Mouse (Mus musculus) C2C12 (cell line): ENCODE measurements around the gene BC051019. TPM values are rescaled to one million over a fixed set of nuclear protein-coding genes. Genes with fewer than 3 reads are reported as not detected.

Experiments
- H3K27me3 ChIP-seq: one replicate; pipeline ENCODE4 v1.6.1; 2011; ENCODE audit not compliant: control insufficient read depth, insufficient read depth, insufficient read length
- H3K36me3 ChIP-seq: one replicate; pipeline ENCODE4 v1.6.1; 2011; ENCODE audit not compliant: control insufficient read depth, insufficient read depth
- H3K4me3 ChIP-seq: one replicate; pipeline ENCODE4 v1.5.1; 2011; ENCODE audit warnings: mild to moderate bottlenecking, control low read depth; ENCODE audit not compliant: poor library complexity, insufficient read depth, severe bottlenecking
- H3K79me2 ChIP-seq: one replicate; pipeline ENCODE4 v1.6.1; 2011; ENCODE audit not compliant: control insufficient read depth, insufficient read depth
- H3K79me3 ChIP-seq: one replicate; pipeline ENCODE4 v1.6.1; 2011; ENCODE audit warnings: low read depth, control low read depth
- H3ac ChIP-seq: one replicate; pipeline ENCODE3; 2011; ENCODE audit warnings: low read depth; ENCODE audit not compliant: control insufficient read depth, insufficient read length
- CEBPB ChIP-seq: IDR thresholded peaks from one replicate; pipeline ENCODE4 v1.6.1; 2011; ENCODE audit warnings: low read depth, mild to moderate bottlenecking, control low read depth, moderate library complexity
- CTCF ChIP-seq: IDR thresholded peaks from one replicate; pipeline ENCODE4 v1.5.1; 2011; ENCODE audit not compliant: control insufficient read depth, insufficient read depth, insufficient read length
- FOSL1 ChIP-seq: IDR thresholded peaks from one replicate; pipeline ENCODE4 v1.8.0; 2011; ENCODE audit warnings: mild to moderate bottlenecking, low read length; ENCODE audit not compliant: poor library complexity, insufficient read depth, severe bottlenecking
- MAX ChIP-seq: IDR thresholded peaks from one replicate; pipeline ENCODE4 v1.6.1; 2011; ENCODE audit warnings: mild to moderate bottlenecking, control low read depth
- MYOD1 ChIP-seq: IDR thresholded peaks from one replicate; pipeline ENCODE4 v1.6.1; 2011; ENCODE audit warnings: low read depth; ENCODE audit not compliant: control insufficient read depth, insufficient read length
- MYOG ChIP-seq: IDR thresholded peaks from one replicate; pipeline ENCODE4 v1.6.1; 2011; ENCODE audit not compliant: control insufficient read depth, insufficient read length; ENCODE audit errors: extremely low read depth
- USF1 ChIP-seq: IDR thresholded peaks from one replicate; pipeline ENCODE4 v1.6.1; 2011; ENCODE audit warnings: low read depth, mild to moderate bottlenecking, control low read depth, moderate library complexity
- polyA plus RNA-seq: library from polyadenylated mRNA; unstranded; fragments of >200 nt; fragmentation: generic; extraction: Trizol; gene quantifications from one replicate; pipeline ENCODE4 v1.2.1, GENCODE M21; 2012; ENCODE audit warnings: missing spikeins

BC051019 gene
- polyA plus RNA-seq, 1 experiment = 0.35 TPM

DNA sequence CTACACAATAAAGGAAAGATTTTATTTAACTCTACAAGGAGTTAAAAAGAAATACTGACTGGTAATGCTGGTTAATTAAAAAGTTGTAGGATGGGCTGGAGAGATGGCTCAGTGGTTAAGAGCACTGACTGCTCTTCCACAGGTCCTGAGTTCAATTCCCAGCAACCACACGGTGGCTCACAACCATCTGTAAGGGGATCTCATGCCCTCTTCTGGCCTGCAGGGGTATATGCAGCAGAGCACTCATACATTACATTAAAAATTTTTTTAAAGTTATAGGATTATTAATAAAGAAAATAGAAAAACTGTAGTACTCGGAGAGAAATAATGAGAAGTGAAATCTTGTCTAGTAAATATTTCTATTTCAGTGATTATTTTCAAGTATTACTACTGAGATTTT is 43.4 kb downstream of the BC051019 start:
- no peaks in the 10 kb centered on the region for H3K36me3 ChIP-seq
- no peaks in the 10 kb centered on the region for H3K79me3 ChIP-seq
- TF ChIP-seq MYOG = no peak
- TF ChIP-seq CEBPB = no peak
- no peak for TF ChIP-seq MAX
- TF ChIP-seq USF1 = no peak
- TF ChIP-seq MYOD1 = no peak
- no peak for TF ChIP-seq FOSL1
- TF ChIP-seq CTCF = no peak
- no peak overlapping the region for H3K4me3 ChIP-seq
- H3ac ChIP-seq = no peak overlapping the region
- no peaks in the 10 kb centered on the region for H3K27me3 ChIP-seq
- no peaks in the 10 kb centered on the region for H3K79me2 ChIP-seq

DNA sequence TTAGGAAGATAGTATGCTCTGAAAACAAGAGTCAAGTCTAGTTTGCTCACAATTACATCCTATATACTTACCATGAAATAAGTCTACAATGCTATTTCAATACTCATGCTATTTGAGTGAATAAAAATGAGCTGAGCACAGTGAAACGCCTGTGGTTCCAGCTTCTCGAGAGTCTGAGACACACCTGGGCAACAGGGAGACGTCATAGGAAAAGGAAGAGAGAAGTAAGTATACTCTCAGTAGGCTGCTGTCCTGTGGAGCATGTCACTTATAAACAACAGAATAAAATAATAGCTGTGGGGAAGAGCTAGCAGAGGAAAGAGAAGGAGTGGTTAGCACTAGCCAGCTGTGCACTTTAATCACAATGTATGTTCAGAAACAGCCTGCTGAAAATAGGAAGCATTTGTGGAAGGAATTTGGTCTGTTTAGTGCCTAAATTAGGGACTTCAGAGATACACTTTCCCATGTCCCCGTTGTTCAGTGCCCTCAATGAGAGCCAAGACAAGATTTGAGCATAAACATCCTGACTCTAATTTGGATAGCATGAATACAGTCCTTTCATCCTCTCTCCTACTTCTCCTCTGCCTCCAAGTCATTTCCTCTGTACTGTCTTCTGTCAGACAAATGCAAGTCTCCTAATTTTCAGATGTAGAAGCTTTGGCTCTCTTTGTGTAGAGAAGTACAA is 48.6 kb downstream of the BC051019 start:
- Histone ChIP-seq H3K79me3 (peaks cover 10% of the 10 kb centered on the region), H3K36me3 (no peaks in the 10 kb centered on the region), H3K79me2 (peaks cover 16% of the 10 kb centered on the region), H3ac (no peak overlapping the region), H3K27me3 (no peaks in the 10 kb centered on the region), H3K4me3 (no peak overlapping the region)
- TF ChIP-seq MYOD1 (no peak), FOSL1 (no peak), CTCF (no peak), MAX (no peak), MYOG (no peak), USF1 (no peak), CEBPB (no peak)

DNA sequence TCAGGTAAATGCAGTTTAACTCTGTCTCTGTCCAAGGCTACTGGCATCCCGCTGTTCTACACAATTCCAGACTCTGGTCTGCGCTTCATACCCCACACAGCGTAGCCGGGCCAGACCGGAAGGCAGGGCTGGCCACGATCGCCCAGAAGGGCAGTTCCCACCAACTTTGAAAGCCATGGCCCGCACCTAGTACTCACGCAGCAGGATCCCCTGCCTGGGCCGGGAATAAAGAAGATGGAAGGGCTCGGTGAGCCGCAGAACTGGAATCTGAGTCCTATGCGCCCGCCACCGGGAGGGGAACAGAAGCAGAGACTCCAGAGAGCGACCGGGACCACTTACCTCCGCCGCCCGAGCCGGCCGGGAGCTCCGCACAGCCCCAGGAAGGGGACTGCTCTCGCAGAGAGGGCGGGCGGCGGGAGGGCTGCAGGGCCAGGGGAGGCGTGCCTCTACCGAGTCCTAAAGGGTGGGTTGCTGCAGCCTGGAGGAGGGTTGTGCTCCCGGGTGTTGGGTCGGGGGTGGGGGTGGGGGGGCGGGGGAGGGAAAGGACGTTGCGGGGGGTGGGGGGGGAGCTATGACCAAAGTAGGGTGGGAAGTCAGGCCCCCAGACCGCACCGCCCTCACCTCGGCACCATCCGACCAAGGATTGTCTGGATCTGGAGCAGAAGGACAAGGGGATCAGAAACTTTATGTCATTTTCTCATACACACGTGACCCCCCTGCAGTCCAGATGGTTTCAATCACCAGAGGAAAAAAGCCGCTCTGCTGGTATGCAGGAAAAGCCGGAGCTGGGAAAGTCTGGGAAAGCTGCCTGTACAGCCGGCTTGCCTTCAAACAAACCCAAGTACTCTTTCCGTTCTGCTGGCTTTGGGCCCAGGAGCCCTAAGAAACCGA is 51.8 kb downstream of the BC051019 start:
- peaks cover 45% of the 10 kb centered on the region for H3K79me2 ChIP-seq
- H3K27me3 ChIP-seq = no peaks in the 10 kb centered on the region
- TF ChIP-seq MYOD1 (no peak), USF1 (peak; percentile 93)
- H3K4me3 ChIP-seq = peak overlapping the region; percentile 49
- no peaks in the 10 kb centered on the region for H3K36me3 ChIP-seq
- H3K79me3 ChIP-seq = peaks cover 25% of the 10 kb centered on the region
- H3ac ChIP-seq = peak overlapping the region; percentile 86

DNA sequence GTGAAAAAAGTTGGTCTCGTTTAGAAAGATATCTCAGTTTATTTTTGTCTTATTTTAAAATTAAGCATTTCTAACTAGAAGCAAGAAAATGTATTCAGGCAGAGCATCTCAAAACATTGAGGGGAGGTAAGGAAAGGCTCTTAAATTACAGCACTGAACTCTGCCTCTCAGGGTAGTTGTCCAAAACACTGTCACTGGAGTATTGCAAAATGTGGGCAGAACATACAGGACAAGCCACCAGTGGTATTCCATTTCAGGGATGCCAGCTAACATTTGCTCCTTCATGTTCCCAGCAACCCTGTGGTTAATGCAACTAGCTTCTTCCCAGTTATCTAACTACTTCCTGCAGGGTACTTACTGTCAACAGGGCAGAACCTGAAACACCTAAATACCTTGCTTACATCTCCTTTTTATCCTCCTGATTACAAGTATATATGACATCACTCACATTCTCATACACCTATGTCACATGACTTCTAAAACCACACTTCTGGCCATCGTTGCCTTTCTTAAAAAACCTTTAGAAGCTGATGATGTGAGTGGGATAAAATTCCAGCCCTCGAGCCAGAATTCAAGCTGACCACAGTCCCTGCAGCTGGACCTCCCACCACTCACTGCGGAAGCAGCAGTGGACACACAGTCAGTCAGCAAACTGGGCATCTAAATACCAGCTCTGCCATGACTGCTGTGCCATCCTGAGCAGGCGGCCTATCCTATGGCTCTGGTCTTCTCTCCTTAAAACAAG is 54.1 kb downstream of the BC051019 start:
- H3K36me3 ChIP-seq = no peaks in the 10 kb centered on the region
- TF ChIP-seq USF1 = peak; percentile 44
- no peak for TF ChIP-seq MYOD1
- peak; percentile 30 for TF ChIP-seq CEBPB
- no peaks in the 10 kb centered on the region for H3K27me3 ChIP-seq
- peaks cover 63% of the 10 kb centered on the region for H3K79me2 ChIP-seq
- H3ac ChIP-seq = peak overlapping the region; percentile 57
- peaks cover 35% of the 10 kb centered on the region for H3K79me3 ChIP-seq
- no peak overlapping the region for H3K4me3 ChIP-seq

DNA sequence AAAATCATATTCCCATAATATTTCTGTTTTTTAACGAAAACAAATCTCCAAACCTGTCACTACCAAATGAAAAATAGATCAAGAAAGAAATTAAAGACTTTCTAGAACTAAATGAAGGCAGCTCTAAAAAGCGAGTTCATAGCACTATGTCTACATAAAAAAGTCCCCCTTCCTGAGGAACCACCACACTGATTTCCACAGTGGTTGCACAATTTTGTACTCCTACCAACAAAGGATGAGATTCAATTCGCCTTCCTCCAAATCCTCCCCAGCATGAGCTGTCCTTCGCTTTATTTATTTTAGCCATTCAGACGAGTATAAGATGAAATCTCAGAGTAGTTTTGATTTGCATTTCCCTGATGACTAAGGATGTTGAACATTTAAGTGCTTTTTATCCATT is 57.0 kb downstream of the BC051019 start:
- no peaks in the 10 kb centered on the region for H3K36me3 ChIP-seq
- peaks cover 92% of the 10 kb centered on the region for H3K79me2 ChIP-seq
- H3K79me3 ChIP-seq = peaks cover 50% of the 10 kb centered on the region
- no peak overlapping the region for H3K4me3 ChIP-seq
- no peak overlapping the region for H3ac ChIP-seq
- no peak for TF ChIP-seq CTCF
- peak; percentile 80 for TF ChIP-seq CEBPB
- TF ChIP-seq FOSL1 = no peak
- H3K27me3 ChIP-seq = no peaks in the 10 kb centered on the region
